20 mouse cellular contexts compared by ENCODE assay signal in genomic region chr7:130662250-130662649, GRCm38 (mm10).
DNase-seq lines count a peak whose midpoint lies in the region; ATAC-seq lines count a peak whose summit lies in the region.
"Had no signal": no experiment of that assay in that cellular context is flagged by ENCODE, and none has a peak within 500 bp of the region (broad histone marks: within the 10 kb centered on the region; RNA-seq: fewer than 3 reads in every experiment).

No protein-coding gene starts in this region.

- H3K27ac ChIP-seq in heart, embryonic 12.5 days (ENCODE audit: poor library complexity, severe bottlenecking) = peak overlapping the region; percentile 48
- H3K27ac ChIP-seq in midbrain, embryonic 10.5 days (replicated peaks) = peak overlapping the region; percentile 66
- no peak overlapping the region for H3K27ac ChIP-seq in midbrain, embryonic 15.5 days
- H3K27ac ChIP-seq: embryonic facial prominence, embryonic 15.5 days; hindbrain, embryonic 14.5 days; limb, embryonic 15.5 days had no signal

- H3K4me1 ChIP-seq in heart, embryonic 12.5 days (replicated peaks) = peaks cover 51% of the 10 kb centered on the region
- peaks cover 15% of the 10 kb centered on the region for H3K4me1 ChIP-seq in midbrain, embryonic 10.5 days
- no peaks in the 10 kb centered on the region for H3K4me1 ChIP-seq in midbrain, embryonic 15.5 days

- H3K27me3 ChIP-seq in heart, embryonic 12.5 days (replicated peaks) = no peaks in the 10 kb centered on the region
- H3K27me3 ChIP-seq in midbrain, embryonic 10.5 days (ENCODE audit: low read depth, poor library complexity, severe bottlenecking) = no peaks in the 10 kb centered on the region
- no peaks in the 10 kb centered on the region for H3K27me3 ChIP-seq in midbrain, embryonic 15.5 days (replicated peaks)
- H3K27me3 ChIP-seq: embryonic facial prominence, embryonic 15.5 days; limb, embryonic 15.5 days had no signal

- WGBS in heart, embryonic 12.5 days = 77% methylated on average over 5 of the region's 5 CpGs
- 59% methylated on average over 5 of the region's 5 CpGs for WGBS in midbrain, embryonic 10.5 days
- WGBS in midbrain, embryonic 15.5 days = 45% methylated on average over 5 of the region's 5 CpGs

- peaks cover 23% of the 10 kb centered on the region for H3K9me3 ChIP-seq in heart, embryonic 12.5 days (replicated peaks)
- peaks cover 8% of the 10 kb centered on the region; the same call in 1 of the 2 replicates for H3K9me3 ChIP-seq in midbrain, embryonic 10.5 days (replicated peaks)
- H3K9me3 ChIP-seq in midbrain, embryonic 15.5 days = no peaks in the 10 kb centered on the region
- H3K9me3 ChIP-seq: embryonic facial prominence, embryonic 15.5 days; limb, embryonic 15.5 days had no signal

- H3K36me3 ChIP-seq in heart, embryonic 12.5 days = peaks cover 31% of the 10 kb centered on the region
- H3K36me3 ChIP-seq in midbrain, embryonic 10.5 days = peaks cover 30% of the 10 kb centered on the region
- H3K36me3 ChIP-seq in midbrain, embryonic 15.5 days (replicated peaks) = no peaks in the 10 kb centered on the region

- H3K4me2 ChIP-seq in heart, embryonic 12.5 days = no peak overlapping the region
- no peak overlapping the region for H3K4me2 ChIP-seq in midbrain, embryonic 15.5 days
- H3K4me2 ChIP-seq: embryonic facial prominence, embryonic 15.5 days; hindbrain, embryonic 14.5 days; limb, embryonic 15.5 days had no signal

- H3K4me3 ChIP-seq in heart, embryonic 12.5 days = no peak overlapping the region
- H3K4me3 ChIP-seq in midbrain, embryonic 10.5 days = no peak overlapping the region
- H3K4me3 ChIP-seq in midbrain, embryonic 15.5 days = no peak overlapping the region
- H3K4me3 ChIP-seq: embryonic facial prominence, embryonic 15.5 days; limb, embryonic 15.5 days had no signal

- DNase-seq in adrenal gland, postnatal 14 days = peak; percentile 2
- DNase-seq in adrenal gland, postnatal 25 days = no peak
- DNase-seq in heart, adult 9 months (ENCODE audit: low spot score in 2 of 2) = no peak
- no peak for DNase-seq in midbrain, embryonic 10.5 days (ENCODE audit: low spot score)
- DNase-seq in yolk sac, embryonic 10.5 days (ENCODE audit: low spot score) = peak; percentile 71
- no peak for DNase-seq in adrenal gland, postnatal 4 days (ENCODE audit: low spot score in 2 of 2)
- DNase-seq: adrenal gland, adult 8-10 months; cerebellum, adult 18-20 months; gastrocnemius, postnatal 14 days; kidney, postnatal 36 days; lung, postnatal 10 days; right cerebral cortex, postnatal 25 days; thymus, postnatal 25 days had no signal

- H3K9ac ChIP-seq in heart, embryonic 12.5 days = no peak overlapping the region
- H3K9ac ChIP-seq in midbrain, embryonic 15.5 days = no peak overlapping the region
- H3K9ac ChIP-seq: embryonic facial prominence, embryonic 15.5 days; hindbrain, embryonic 14.5 days; limb, embryonic 15.5 days had no signal

- ATAC-seq in heart, embryonic 12.5 days (ENCODE audit: insufficient number of reproducible peaks, low FRiP score) = no peak
- ATAC-seq in midbrain, embryonic 15.5 days (replicated peaks) = no peak
- ATAC-seq: intestine, embryonic 16.5 days; midbrain, embryonic 16.5 days had no signal

Comparison
In these comparisons a context has a peak if more than half of its experiments do, and no peak if none do; other contexts are left out.
1. DNase-seq: peak in adrenal gland, postnatal 14 days (single experiment) and yolk sac, embryonic 10.5 days (single experiment); none in adrenal gland, postnatal 25 days (single experiment), heart, adult 9 months (0 of 2), midbrain, embryonic 10.5 days (single experiment) and adrenal gland, postnatal 4 days (0 of 2).